Mouse (Mus musculus): Measurements from ENCODE around the gene Cyb5b. TPM values are rescaled to one million over a fixed set of nuclear protein-coding genes. Genes with fewer than 3 reads are reported as not detected.

The Cyb5b gene
- polyA plus RNA-seq, 1 experiment = not detected

DNA sequence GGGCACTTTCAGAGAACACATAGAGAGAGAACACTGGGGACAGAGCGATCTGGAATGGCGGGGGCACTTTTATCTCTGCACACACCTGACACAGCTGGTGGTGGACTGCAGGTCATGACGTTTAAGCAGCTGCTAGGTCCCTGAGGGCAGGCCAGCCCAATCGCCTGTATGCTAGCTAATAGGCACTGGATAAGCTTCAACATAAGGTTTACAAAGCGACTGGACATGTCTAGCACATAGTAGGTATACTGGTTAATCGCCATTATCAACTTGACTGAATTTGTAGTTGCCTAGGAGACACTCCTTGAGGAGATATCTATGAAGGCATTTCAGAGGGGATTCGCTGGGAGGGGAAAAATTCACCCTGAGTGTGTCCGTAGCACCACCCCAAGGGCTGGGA is 26.1 kb upstream of the Cyb5b start:
- Histone ChIP-seq H3K27ac (ENCODE audit: insufficient read depth, low read depth, low read length) (no peak overlapping the region), H3K4me3 (ENCODE audit: insufficient read depth, low read depth, low read length) (no peak overlapping the region), H3K4me1 (ENCODE audit: control insufficient read depth, insufficient read depth, low read length) (peaks cover 5% of the 10 kb centered on the region)
- WGBS = 82% methylated on average over 8 of the region's 8 CpGs
- TF ChIP-seq CTCF (IDR thresholded peaks at IDR 0.05; ENCODE audit: insufficient read depth, low read depth, low read length) (no peak), POLR2A (IDR thresholded peaks at IDR 0.05; ENCODE audit: insufficient read depth, low read depth, low read length) (no peak)

DNA sequence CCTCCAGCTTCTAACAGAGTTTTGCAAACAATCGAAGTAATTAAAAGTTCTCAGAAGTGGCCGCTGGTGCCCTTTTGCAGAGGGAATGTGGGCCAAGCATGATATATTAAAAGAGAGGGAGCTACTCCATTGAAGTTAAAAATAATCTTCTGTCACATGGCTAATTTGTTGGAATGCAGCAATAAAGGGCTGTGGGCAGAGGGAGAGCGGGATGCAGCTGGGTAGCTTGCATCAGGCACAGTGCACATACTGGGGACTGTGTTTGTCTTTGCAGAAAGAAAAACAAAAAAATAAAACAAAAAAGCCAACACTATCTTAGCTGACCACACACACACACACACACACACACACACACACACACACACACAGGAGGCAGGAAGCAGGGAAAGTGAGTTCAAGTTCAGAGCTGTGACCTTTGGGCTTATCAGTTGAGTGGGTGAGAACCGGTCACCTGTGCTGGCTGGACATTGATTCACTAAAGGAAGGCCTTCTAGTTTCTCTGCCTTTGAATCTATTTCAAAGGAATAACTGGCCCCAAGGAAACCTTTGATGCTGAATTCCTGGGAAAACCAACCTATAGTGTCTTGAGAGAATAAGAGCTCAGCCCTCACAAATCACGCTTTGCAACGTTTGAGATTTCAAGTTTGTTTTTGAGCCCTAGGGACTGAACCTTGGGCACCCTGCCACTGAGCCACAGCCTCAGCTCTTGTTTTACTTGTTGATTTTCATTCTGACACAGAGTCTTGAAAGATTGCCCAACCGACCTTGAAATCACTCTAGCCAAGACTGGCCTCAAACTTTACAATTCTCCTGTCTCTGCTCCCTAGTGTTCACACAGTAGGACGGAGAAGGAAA is 21.0 kb upstream of the Cyb5b start:
- TF ChIP-seq CTCF (IDR thresholded peaks at IDR 0.05; ENCODE audit: insufficient read depth, low read depth, low read length) = no peak
- TF ChIP-seq POLR2A (IDR thresholded peaks at IDR 0.05; ENCODE audit: insufficient read depth, low read depth, low read length) = no peak
- no peak overlapping the region for H3K4me3 ChIP-seq (ENCODE audit: insufficient read depth, low read depth, low read length)
- peak overlapping the region; percentile 77; the same call in 1 of the 2 replicates for H3K27ac ChIP-seq (ENCODE audit: insufficient read depth, low read depth, low read length)
- H3K4me1 ChIP-seq (ENCODE audit: control insufficient read depth, insufficient read depth, low read length) = peaks cover 14% of the 10 kb centered on the region
- 29% methylated on average over 8 of the region's 8 CpGs for WGBS

DNA sequence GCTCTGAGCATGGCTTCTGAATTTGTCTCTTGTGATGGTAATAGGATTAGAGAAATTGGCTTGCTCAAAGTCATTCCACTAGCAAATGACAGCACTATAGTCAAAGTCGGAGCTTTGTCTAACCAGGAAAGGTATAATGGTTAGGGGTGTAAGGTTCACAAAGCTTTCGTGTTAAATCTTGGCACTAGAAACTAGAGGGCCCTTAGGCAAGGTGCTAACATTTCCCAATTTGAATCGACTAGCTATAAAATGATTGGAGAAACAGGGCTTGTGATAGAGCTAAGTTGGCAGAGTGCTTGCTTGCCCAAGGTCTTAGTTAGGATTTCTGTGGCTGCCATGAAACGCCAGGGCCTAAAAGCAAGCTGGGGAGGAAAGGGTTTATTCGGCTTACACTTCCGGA is 20.4 kb upstream of the Cyb5b start:
- TF ChIP-seq CTCF (IDR thresholded peaks at IDR 0.05; ENCODE audit: insufficient read depth, low read depth, low read length) (no peak), POLR2A (IDR thresholded peaks at IDR 0.05; ENCODE audit: insufficient read depth, low read depth, low read length) (no peak)
- WGBS = 52% methylated on average over 6 of the region's 6 CpGs
- Histone ChIP-seq H3K4me1 (ENCODE audit: control insufficient read depth, insufficient read depth, low read length) (peaks cover 14% of the 10 kb centered on the region), H3K27ac (ENCODE audit: insufficient read depth, low read depth, low read length) (peak overlapping the region; percentile 77; the same call in 1 of the 2 replicates), H3K4me3 (ENCODE audit: insufficient read depth, low read depth, low read length) (no peak overlapping the region)

DNA sequence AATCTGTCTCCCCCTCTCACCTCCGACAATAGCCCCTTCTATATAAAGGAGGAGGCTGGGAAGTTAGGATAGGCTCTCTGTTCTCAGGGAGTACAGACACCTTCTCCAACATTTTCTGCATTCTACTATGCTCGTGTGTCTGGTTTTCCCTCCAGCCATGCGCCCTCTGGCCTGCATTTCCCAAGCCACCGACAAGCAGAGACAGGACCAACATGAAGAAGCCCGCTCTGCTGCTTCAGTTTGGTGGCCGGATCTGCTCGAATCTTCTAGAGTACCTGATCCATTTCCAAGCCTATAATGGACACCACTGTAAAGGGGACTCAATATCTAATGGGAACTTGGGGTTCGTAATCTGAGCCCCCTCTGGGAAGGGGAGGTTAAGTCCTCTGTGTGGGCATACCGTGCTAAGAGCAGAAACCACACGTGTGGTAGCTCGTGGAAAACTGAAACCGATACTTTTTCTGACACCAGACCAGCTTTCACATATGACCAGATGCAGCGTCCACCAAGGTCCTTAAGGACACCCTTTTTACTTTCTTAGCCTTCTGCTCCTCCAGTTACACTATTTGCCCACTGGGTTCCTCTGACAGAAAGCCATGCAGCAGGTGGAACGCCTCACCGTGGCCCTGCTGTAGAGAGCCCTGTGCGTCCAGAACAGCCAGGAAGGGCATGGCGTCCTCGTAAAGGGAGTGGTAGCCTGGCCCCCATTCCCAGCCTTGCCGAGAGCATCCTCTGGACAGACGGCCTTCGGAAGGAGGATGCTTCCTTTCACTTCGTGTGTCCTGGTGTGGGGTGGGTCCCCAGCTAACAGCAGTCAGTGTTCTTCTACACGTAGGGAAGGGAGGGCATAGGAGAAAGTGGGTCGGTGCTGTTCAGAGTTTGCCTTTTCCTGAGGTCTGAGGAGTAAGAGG is 17.6 kb upstream of the Cyb5b start:
- WGBS = 84% methylated on average over 24 of the region's 24 CpGs
- H3K4me3 ChIP-seq (ENCODE audit: insufficient read depth, low read depth, low read length) = no peak overlapping the region
- H3K27ac ChIP-seq (ENCODE audit: insufficient read depth, low read depth, low read length) = no peak overlapping the region
- TF ChIP-seq POLR2A (IDR thresholded peaks at IDR 0.05; ENCODE audit: insufficient read depth, low read depth, low read length) (no peak), CTCF (IDR thresholded peaks at IDR 0.05; ENCODE audit: insufficient read depth, low read depth, low read length) (no peak)
- H3K4me1 ChIP-seq (ENCODE audit: control insufficient read depth, insufficient read depth, low read length) = peaks cover 14% of the 10 kb centered on the region

DNA sequence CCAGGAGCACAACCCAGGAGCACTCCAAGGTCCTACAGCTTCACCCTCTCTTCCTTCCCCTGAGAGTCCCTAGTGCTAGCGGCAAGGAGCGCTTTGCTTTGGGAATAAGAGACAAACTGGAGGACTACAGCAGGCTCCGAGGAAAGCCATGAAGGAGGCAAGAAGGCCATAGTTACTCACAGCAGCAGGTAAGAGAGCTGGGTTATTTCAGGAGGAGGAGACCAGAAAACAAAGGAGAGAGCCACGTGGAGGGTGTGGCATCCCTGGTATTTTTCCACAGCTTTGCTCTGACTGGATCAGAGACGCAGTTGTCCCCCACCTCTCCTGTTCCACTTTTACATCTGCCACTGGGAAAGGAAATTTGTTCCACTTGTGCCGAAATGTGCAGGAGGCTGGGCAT is 16.6 kb upstream of the Cyb5b start:
- Histone ChIP-seq H3K27ac (ENCODE audit: insufficient read depth, low read depth, low read length) (no peak overlapping the region), H3K4me1 (ENCODE audit: control insufficient read depth, insufficient read depth, low read length) (peaks cover 12% of the 10 kb centered on the region), H3K4me3 (ENCODE audit: insufficient read depth, low read depth, low read length) (no peak overlapping the region)
- 61% methylated on average over 6 of the region's 6 CpGs for WGBS
- TF ChIP-seq CTCF (IDR thresholded peaks at IDR 0.05; ENCODE audit: insufficient read depth, low read depth, low read length) = no peak
- no peak for TF ChIP-seq POLR2A (IDR thresholded peaks at IDR 0.05; ENCODE audit: insufficient read depth, low read depth, low read length)

DNA sequence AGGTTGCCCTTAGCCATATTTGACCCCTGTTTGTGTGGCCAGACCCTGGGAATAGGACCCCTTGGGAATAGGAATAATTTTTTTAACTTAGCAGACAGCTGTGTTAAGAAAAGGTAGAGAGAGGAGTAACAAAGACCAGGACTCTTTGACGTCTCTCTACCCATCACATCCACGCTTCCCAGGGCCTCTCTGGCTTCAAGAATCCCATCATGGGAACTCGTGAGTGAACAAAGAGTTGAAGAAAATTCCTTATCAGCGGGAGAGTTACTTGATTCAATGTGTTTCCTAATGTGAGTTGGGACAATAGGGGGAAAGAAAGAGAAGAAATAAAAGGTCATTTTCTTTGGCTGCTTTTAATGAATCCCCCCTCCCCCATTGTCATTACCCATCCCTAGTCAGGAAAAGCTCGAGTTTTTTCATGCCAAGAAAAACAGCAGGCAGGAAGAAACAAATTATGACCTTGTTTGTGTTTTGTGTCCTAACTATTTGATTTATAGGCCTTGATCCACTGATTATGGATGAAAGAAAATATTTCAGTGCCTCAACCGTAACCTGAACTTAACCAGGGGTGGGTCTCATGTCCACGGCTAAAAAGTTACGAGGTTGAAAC is 14.3 kb upstream of the Cyb5b start:
- TF ChIP-seq POLR2A (IDR thresholded peaks at IDR 0.05; ENCODE audit: insufficient read depth, low read depth, low read length) = no peak
- TF ChIP-seq CTCF (IDR thresholded peaks at IDR 0.05; ENCODE audit: insufficient read depth, low read depth, low read length) = no peak
- H3K27ac ChIP-seq (ENCODE audit: insufficient read depth, low read depth, low read length) = no peak overlapping the region
- 62% methylated on average over 8 of the region's 8 CpGs for WGBS

DNA sequence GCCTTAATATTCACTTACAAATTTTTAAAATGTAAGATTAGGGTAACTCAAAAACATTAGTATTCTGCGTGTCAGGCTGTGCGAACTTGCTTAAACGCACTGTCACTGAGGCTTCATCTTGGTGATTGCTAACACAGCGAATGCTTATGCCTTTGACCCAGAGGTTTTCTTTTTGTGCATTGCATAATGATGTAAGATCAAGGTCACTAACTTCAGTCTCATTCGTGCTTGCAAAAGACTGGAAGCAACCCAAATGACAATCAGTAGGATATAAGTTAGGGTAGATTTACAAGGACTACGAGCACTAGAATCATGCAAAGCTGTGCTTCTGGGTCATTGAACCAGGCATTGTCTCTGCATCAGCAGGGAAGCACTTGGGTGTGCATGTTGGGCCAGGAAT is 12.8 kb upstream of the Cyb5b start:
- no peak for TF ChIP-seq POLR2A (IDR thresholded peaks at IDR 0.05; ENCODE audit: insufficient read depth, low read depth, low read length)
- TF ChIP-seq CTCF (IDR thresholded peaks at IDR 0.05; ENCODE audit: insufficient read depth, low read depth, low read length) = no peak
- H3K4me3 ChIP-seq (ENCODE audit: insufficient read depth, low read depth, low read length) = no peak overlapping the region
- H3K4me1 ChIP-seq (ENCODE audit: control insufficient read depth, insufficient read depth, low read length) = peaks cover 13% of the 10 kb centered on the region
- 89% methylated on average over 6 of the region's 6 CpGs for WGBS
- no peak overlapping the region for H3K27ac ChIP-seq (ENCODE audit: insufficient read depth, low read depth, low read length)

More for the DNA sequence above, 14.3 kb upstream of the Cyb5b start:
- Histone ChIP-seq H3K4me1 (ENCODE audit: control insufficient read depth, insufficient read depth, low read length) (peaks cover 13% of the 10 kb centered on the region), H3K4me3 (ENCODE audit: insufficient read depth, low read depth, low read length) (no peak overlapping the region)

DNA sequence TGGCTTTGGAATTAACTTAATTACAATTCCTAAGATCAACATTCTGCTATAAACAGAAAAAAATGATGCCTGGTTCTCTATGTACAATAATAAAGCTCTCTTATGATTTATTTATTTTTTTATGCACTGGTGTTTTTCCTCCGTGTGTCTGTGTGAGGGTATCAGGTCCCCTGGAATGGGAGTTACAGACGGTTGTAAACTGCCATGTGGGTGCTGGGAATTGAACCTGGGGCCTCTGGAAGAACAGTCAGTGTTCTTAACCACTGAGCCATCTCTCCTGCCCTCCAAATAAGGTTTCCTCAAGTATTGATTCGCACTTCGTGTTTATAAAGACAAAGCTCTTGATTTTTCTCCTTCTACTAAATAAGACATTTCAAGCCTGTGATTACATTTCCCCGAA is 12.1 kb upstream of the Cyb5b start:
- H3K27ac ChIP-seq (ENCODE audit: insufficient read depth, low read depth, low read length) = no peak overlapping the region
- no peak overlapping the region for H3K4me3 ChIP-seq (ENCODE audit: insufficient read depth, low read depth, low read length)
- peaks cover 13% of the 10 kb centered on the region for H3K4me1 ChIP-seq (ENCODE audit: control insufficient read depth, insufficient read depth, low read length)
- 85% methylated on average over 5 of the region's 5 CpGs for WGBS
- TF ChIP-seq CTCF (IDR thresholded peaks at IDR 0.05; ENCODE audit: insufficient read depth, low read depth, low read length) (no peak), POLR2A (IDR thresholded peaks at IDR 0.05; ENCODE audit: insufficient read depth, low read depth, low read length) (no peak)

All from olfactory bulb, adult 2 months (tissue).